8 mouse cellular contexts compared by ENCODE assay signal in the genomic region with DNA sequence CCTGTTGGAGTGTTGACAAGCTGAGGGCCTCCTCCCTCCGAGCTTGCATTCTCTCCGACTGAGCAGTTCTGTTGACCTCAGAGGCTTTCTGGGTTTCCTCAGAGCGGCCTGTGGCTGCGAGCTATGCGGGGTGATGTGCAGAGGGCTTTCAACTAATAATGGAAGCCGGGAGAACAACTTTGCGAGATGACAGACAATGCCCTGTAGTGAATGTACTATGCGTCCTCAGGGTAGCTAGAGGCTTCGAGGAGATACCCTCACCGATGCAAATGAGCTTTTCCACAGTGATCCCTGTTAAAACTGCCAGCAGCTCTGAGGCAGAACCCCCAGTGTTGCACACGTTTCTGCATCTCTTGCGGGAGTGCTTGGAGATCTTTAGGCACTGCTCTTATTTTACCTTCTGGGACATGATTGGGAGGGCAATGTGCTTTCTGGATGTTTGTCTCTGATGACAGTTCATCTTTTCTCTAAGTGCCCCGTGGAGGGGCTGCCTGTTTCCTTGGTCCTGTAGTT. TPM values are rescaled to one million over a fixed set of nuclear protein-coding genes. Genes with fewer than 3 reads are reported as not detected.
DNase-seq lines count a peak whose midpoint lies in the region; ATAC-seq and TF ChIP-seq lines count a peak whose summit lies in the region.

No protein-coding gene starts in this region.

- peak overlapping the region; percentile 74 for H3K4me2 ChIP-seq in lung, postnatal 0 days (replicated peaks; ENCODE audit: low read depth, low read length)
- peak overlapping the region; percentile 90 for H3K4me2 ChIP-seq in limb, embryonic 12.5 days
- H3K4me2 ChIP-seq in stomach, embryonic 14.5 days (replicated peaks; ENCODE audit: low read depth, low read length), result peak overlapping the region; percentile 71

- H3K36me3 ChIP-seq in lung, postnatal 0 days (ENCODE audit: insufficient read depth, low read length), result peaks cover 15% of the 10 kb centered on the region; the same call in 1 of the 2 replicates
- H3K36me3 ChIP-seq in limb, embryonic 12.5 days, result peaks cover 30% of the 10 kb centered on the region
- H3K36me3 ChIP-seq in stomach, embryonic 14.5 days (ENCODE audit: control insufficient read depth, insufficient read depth, low read length), result peaks cover 30% of the 10 kb centered on the region

- no peaks in the 10 kb centered on the region for H3K27me3 ChIP-seq in lung, postnatal 0 days (replicated peaks; ENCODE audit: insufficient read depth, low read length)
- H3K27me3 ChIP-seq in limb, embryonic 12.5 days, result no peaks in the 10 kb centered on the region
- no peaks in the 10 kb centered on the region for H3K27me3 ChIP-seq in stomach, embryonic 14.5 days (ENCODE audit: control insufficient read depth, insufficient read depth, low read length)

- 2% methylated on average over 12 of the region's 13 CpGs for WGBS in lung, postnatal 0 days
- 2% methylated on average over 13 of the region's 13 CpGs for WGBS in limb, embryonic 12.5 days
- 1% methylated on average over 13 of the region's 13 CpGs for WGBS in stomach, embryonic 14.5 days

- H3K9me3 ChIP-seq in lung, postnatal 0 days (ENCODE audit: low read length), result no peaks in the 10 kb centered on the region
- peaks cover 1% of the 10 kb centered on the region; the same call in 1 of the 2 replicates for H3K9me3 ChIP-seq in limb, embryonic 12.5 days
- H3K9me3 ChIP-seq in stomach, embryonic 14.5 days (ENCODE audit: control insufficient read depth, low read depth, low read length), result no peaks in the 10 kb centered on the region

- H3K9ac ChIP-seq in lung, postnatal 0 days (replicated peaks; ENCODE audit: low read depth), result peak overlapping the region; percentile 97
- peak overlapping the region; percentile 96 for H3K9ac ChIP-seq in limb, embryonic 12.5 days (replicated peaks)
- peak overlapping the region; percentile 99 for H3K9ac ChIP-seq in stomach, embryonic 14.5 days (replicated peaks; ENCODE audit: low read depth, low read length)

- H3K27ac ChIP-seq in lung, postnatal 0 days (ENCODE audit: low read length), result peak overlapping the region; percentile 99
- peak overlapping the region; percentile 97 for H3K27ac ChIP-seq in limb, embryonic 12.5 days
- H3K27ac ChIP-seq in stomach, embryonic 14.5 days (ENCODE audit: low read length), result peak overlapping the region; percentile 98

- no peak for TF ChIP-seq CTCF in lung, postnatal 0 days (IDR thresholded peaks at IDR 0.05)

- peak overlapping the region; percentile 98 for H3K4me3 ChIP-seq in lung, postnatal 0 days (ENCODE audit: low read depth, low read length)
- peak overlapping the region; percentile 95 for H3K4me3 ChIP-seq in limb, embryonic 12.5 days (replicated peaks)
- peak overlapping the region; percentile 91 for H3K4me3 ChIP-seq in stomach, embryonic 14.5 days (ENCODE audit: low read depth, low read length)

- DNase-seq in lung, postnatal 0 days (ENCODE audit: low spot score), result no peak
- DNase-seq in lung, adult 18-20 months, result no peak
- DNase-seq in embryo, embryonic 11 days, result no peak
- no peak for DNase-seq in ovary, postnatal 36 days (ENCODE audit: low spot score)
- no peak for DNase-seq in lung, postnatal 14 days

- H3K4me1 ChIP-seq in lung, postnatal 0 days (ENCODE audit: insufficient read depth, low read depth, low read length), result no peaks in the 10 kb centered on the region
- peaks cover 11% of the 10 kb centered on the region for H3K4me1 ChIP-seq in limb, embryonic 12.5 days (replicated peaks)
- H3K4me1 ChIP-seq in stomach, embryonic 14.5 days (ENCODE audit: control insufficient read depth, insufficient read depth, low read length), result peaks cover 5% of the 10 kb centered on the region; the same call in 1 of the 2 replicates

- ATAC-seq in lung, postnatal 0 days, result no peak
- ATAC-seq in erythroblast, adult 5-6 weeks (replicated peaks; ENCODE audit: low FRiP score, poor library complexity, severe bottlenecking), result peak; percentile 56
- ATAC-seq in limb, embryonic 12.5 days (ENCODE audit: insufficient number of reproducible peaks, insufficient read depth, low FRiP score, low TSS enrichment, low read depth), result no peak
- ATAC-seq in stomach, embryonic 14.5 days (ENCODE audit: insufficient number of reproducible peaks, insufficient read depth, low FRiP score, low read depth), result no peak

- no peak for TF ChIP-seq EP300 in lung, postnatal 0 days (IDR thresholded peaks at IDR 0.05)

RNA-seq across cellular contexts. Expression of gene Gm9970, which starts 0.5 kb away (rescaled TPM):
- 0.45 and 0.62 TPM in 2 replicates for polyA plus RNA-seq in lung, postnatal 0 days (2015; fragmentation: Nextera tagmentation; extraction: Ambion mirVana)
- not detected in 2 replicates for total RNA-seq in erythroblast, adult 5-6 weeks (2015; ENCODE audit: low replicate concordance)
- total RNA-seq in erythroblast, adult 5-6 weeks (2017; ENCODE audit: low replicate concordance), result not detected in 2 replicates
- polyA plus RNA-seq in limb, embryonic 12.5 days (2016; fragmentation: Nextera tagmentation; extraction: Ambion mirVana), result 0.84 TPM in 1 of 2 replicates, not detected in the other
- polyA plus RNA-seq in stomach, embryonic 14.5 days (2014; fragmentation: Nextera tagmentation; extraction: Ambion mirVana), result 0.51 and 1.0 TPM in 2 replicates

RNA-seq across cellular contexts. Expression of gene Nrbp1, which starts 0.9 kb away (rescaled TPM):
- polyA plus RNA-seq in lung, postnatal 0 days (2015; fragmentation: Nextera tagmentation; extraction: Ambion mirVana), result 125 and 131 TPM in 2 replicates
- total RNA-seq in erythroblast, adult 5-6 weeks (2015; ENCODE audit: low replicate concordance), result 20.1 and 31.5 TPM in 2 replicates
- total RNA-seq in erythroblast, adult 5-6 weeks (2017; ENCODE audit: low replicate concordance), result 23.0 and 28.1 TPM in 2 replicates
- polyA plus RNA-seq in limb, embryonic 12.5 days (2016; fragmentation: Nextera tagmentation; extraction: Ambion mirVana), result 128 and 138 TPM in 2 replicates
- polyA plus RNA-seq in stomach, embryonic 14.5 days (2014; fragmentation: Nextera tagmentation; extraction: Ambion mirVana), result 168 and 169 TPM in 2 replicates

RNA-seq across cellular contexts. Expression of gene Krtcap3, which starts 9.9 kb away (rescaled TPM):
- polyA plus RNA-seq in lung, postnatal 0 days (2015; fragmentation: Nextera tagmentation; extraction: Ambion mirVana), result 44.5 and 50.4 TPM in 2 replicates
- total RNA-seq in erythroblast, adult 5-6 weeks (2015; ENCODE audit: low replicate concordance), result 1.5 TPM in 1 of 2 replicates, not detected in the other
- 4.0 and 4.6 TPM in 2 replicates for total RNA-seq in erythroblast, adult 5-6 weeks (2017; ENCODE audit: low replicate concordance)
- 24.4 and 26.3 TPM in 2 replicates for polyA plus RNA-seq in limb, embryonic 12.5 days (2016; fragmentation: Nextera tagmentation; extraction: Ambion mirVana)
- polyA plus RNA-seq in stomach, embryonic 14.5 days (2014; fragmentation: Nextera tagmentation; extraction: Ambion mirVana), result 63.6 and 68.9 TPM in 2 replicates

RNA-seq across cellular contexts. Expression of gene Ppm1g, which starts 21.1 kb away (rescaled TPM):
- 77.6 TPM in 2 replicates for polyA plus RNA-seq in lung, postnatal 0 days (2015; fragmentation: Nextera tagmentation; extraction: Ambion mirVana)
- total RNA-seq in erythroblast, adult 5-6 weeks (2015; ENCODE audit: low replicate concordance), result 35.4 and 46.4 TPM in 2 replicates
- 67.5 and 132 TPM in 2 replicates for total RNA-seq in erythroblast, adult 5-6 weeks (2017; ENCODE audit: low replicate concordance)
- 146 and 153 TPM in 2 replicates for polyA plus RNA-seq in limb, embryonic 12.5 days (2016; fragmentation: Nextera tagmentation; extraction: Ambion mirVana)
- polyA plus RNA-seq in stomach, embryonic 14.5 days (2014; fragmentation: Nextera tagmentation; extraction: Ambion mirVana), result 108 and 112 TPM in 2 replicates

RNA-seq across cellular contexts. Expression of gene Zfp513, which starts 39.5 kb away (rescaled TPM):
- polyA plus RNA-seq in lung, postnatal 0 days (2015; fragmentation: Nextera tagmentation; extraction: Ambion mirVana), result 6.6 and 7.4 TPM in 2 replicates
- total RNA-seq in erythroblast, adult 5-6 weeks (2015; ENCODE audit: low replicate concordance), result 2.3 and 4.8 TPM in 2 replicates
- total RNA-seq in erythroblast, adult 5-6 weeks (2017; ENCODE audit: low replicate concordance), result 5.5 and 5.9 TPM in 2 replicates
- 16.7 and 19.3 TPM in 2 replicates for polyA plus RNA-seq in limb, embryonic 12.5 days (2016; fragmentation: Nextera tagmentation; extraction: Ambion mirVana)
- polyA plus RNA-seq in stomach, embryonic 14.5 days (2014; fragmentation: Nextera tagmentation; extraction: Ambion mirVana), result 5.1 and 5.6 TPM in 2 replicates
